Mouse (Mus musculus): ENCODE data around the gene Wnt2b.

The Wnt2b gene

GRCm38 (mm10) chr3:104961066-104962059, at the start of gene Wnt2b:
TSS of gene Wnt2b (minus strand) at chr3:104961921.
- DNase-seq, result peak; percentile 44

- DNase-seq, result no peak
Measured at GRCm38 (mm10) chr3:105010681-105011339, 49.1 kb upstream of the Wnt2b start.

DNA sequence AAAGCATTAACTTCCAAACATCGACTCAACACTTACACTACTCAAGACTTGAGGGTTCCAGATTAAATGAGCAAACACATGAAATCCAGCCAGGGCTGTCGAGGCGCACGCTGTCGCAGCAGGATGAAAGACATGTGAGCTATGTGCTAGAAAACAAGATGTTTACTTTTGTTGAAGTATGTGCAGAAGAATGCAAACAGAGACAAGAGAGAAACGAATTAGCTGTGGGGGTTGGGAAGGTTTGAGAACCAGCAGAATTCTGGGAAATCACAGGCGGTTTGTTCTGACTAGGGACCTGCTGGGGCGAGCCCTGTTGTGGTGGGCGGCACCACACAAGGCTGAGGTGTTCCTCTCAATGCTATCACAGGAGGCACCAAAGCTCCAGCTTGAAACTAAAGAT, 46.3 kb upstream of the Wnt2b start:
- no peak for DNase-seq

- no peak for DNase-seq
Measured at GRCm38 (mm10) chr3:105006101-105006500, 44.4 kb upstream of the Wnt2b start.

- DNase-seq, result no peak
Measured at GRCm38 (mm10) chr3:105005561-105006065, 43.9 kb upstream of the Wnt2b start.

- DNase-seq, result no peak
Measured at GRCm38 (mm10) chr3:105005011-105005410, 43.3 kb upstream of the Wnt2b start.

DNA sequence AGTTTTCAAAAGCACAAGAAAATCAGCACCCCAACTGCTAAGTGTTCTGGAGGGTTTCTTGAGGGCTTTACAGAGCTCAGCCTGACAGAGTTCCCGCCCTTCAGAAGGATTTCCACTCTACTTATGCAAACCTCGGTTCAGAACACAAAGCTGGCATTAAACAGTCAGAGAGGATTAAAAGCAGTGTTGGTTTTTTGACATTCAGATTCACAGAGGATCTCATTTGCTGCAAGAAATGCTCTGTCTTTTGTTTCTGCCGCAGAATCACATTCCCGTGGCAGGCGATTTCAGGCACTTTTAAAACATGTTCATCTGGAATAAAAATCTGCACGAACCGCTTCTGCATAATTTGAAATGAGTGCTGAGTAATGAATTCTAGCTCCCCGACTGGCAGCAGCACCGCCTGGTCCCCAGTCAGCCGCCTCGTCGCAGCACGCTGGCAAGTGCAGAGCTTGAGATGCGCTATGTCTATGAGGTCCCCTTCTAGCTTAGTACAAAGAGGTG, 42.3 kb upstream of the Wnt2b start:
- DNase-seq, result no peak

GRCm38 (mm10) chr3:105001374-105001773, 39.7 kb upstream of the Wnt2b start:
- peak; percentile 23 for DNase-seq

DNA sequence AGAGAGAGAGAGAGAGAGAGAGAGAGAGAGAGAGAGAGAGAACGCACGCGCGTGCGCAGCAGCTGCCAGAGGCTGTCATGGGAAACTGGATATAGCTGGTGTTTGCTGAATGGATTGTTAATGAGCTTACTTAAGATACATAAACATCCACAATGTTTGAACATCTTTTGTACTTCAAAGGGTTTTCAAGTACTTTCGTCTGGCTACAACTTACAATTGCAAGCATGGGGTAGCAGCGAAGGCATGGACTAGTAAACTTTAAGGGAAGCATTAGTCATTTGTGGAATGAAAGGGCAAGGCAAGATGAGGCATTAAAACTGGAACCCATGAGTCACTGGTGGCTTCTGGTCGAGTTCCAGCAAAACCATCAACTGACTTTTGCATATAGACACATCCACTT, 38.8 kb upstream of the Wnt2b start:
- no peak for DNase-seq

GRCm38 (mm10) chr3:104997563-104997962, 35.8 kb upstream of the Wnt2b start:
- DNase-seq, result no peak

GRCm38 (mm10) chr3:104995707-104996106, 34.0 kb upstream of the Wnt2b start:
- DNase-seq, result no peak

DNA sequence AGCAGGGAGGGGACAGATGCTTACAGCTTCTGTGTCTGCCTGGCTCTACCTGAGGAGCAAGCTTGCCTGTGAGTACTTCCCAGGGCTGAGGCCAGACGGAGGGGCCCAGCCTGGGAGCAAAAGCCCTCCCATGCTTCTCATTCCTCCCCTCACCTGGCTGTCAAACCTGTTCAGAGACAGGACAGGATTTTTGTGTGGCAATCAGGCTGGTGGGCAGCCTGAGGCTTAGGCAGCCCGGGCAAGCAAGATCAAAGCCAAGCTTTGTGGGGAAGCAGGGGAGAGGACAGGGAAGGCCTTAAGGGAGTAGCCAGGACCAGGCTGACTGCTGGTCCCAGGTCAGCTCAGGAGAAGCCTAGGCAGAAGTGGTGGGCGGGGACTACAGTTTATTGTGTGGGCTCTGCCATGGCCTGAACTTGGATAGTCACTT, 32.7 kb upstream of the Wnt2b start:
- no peak for DNase-seq

DNA sequence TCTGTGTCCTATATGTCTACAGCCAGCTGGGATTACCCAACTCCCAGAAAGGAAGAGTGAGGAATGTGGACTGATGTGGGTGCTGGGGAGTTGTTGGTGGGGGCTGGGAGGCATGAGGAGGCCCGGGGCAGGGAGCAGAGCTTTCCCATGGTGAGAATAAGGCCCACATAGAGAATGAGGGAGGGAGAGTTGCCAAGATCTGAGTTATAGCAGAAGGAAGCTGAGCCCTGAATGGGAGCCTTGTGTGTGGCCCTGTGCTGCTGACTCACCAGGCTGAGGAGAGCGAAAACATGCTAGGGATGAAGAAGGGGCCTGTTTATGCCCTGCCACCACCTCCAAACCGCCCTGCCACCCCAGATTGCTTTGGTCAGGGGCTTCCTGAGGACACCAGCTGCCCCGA, 32.1 kb upstream of the Wnt2b start:
- no peak for DNase-seq

- peak; percentile 96 for DNase-seq
Measured at GRCm38 (mm10) chr3:104992709-104993388, 31.1 kb upstream of the Wnt2b start.

DNA sequence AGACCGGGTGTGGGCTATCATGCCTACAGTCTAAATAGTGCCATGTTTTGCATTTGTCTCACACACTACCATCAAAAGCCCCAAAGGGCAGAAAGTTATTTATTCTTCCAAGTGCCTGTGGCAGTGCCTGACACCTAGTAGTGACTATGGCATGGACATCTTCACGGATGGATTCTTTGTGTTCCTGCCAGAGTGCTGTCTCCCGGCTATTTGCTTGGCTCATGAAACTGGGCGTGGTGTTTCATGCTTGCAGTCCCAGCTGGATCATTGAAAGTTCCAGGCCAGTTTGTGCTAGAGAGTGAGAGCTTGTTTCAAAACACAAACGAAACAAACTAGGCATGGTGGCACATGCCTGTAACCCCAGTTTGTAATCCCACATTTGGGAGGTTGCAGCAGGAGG, 30.0 kb upstream of the Wnt2b start:
- no peak for DNase-seq

- no peak for DNase-seq
Measured at GRCm38 (mm10) chr3:104987884-104988283, 26.2 kb upstream of the Wnt2b start.

DNA sequence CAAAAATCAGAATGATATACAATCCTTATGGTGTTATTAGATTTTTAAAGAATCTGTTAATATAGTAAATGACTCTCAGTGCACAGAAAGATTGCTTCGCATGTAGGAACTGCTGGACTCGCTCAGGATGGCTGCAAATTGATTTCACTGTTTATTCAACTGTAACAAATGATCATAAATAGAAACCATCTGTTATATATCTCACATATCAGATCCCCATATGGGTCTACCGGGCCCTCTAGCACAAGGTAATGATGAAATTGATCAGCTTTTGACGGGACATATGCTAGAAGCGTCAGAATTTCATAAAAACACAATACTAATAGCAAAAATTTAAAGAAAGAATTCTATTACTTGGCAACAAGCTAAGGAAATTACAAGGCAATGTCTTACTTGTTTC, 18.0 kb upstream of the Wnt2b start:
- DNase-seq, result no peak

DNA sequence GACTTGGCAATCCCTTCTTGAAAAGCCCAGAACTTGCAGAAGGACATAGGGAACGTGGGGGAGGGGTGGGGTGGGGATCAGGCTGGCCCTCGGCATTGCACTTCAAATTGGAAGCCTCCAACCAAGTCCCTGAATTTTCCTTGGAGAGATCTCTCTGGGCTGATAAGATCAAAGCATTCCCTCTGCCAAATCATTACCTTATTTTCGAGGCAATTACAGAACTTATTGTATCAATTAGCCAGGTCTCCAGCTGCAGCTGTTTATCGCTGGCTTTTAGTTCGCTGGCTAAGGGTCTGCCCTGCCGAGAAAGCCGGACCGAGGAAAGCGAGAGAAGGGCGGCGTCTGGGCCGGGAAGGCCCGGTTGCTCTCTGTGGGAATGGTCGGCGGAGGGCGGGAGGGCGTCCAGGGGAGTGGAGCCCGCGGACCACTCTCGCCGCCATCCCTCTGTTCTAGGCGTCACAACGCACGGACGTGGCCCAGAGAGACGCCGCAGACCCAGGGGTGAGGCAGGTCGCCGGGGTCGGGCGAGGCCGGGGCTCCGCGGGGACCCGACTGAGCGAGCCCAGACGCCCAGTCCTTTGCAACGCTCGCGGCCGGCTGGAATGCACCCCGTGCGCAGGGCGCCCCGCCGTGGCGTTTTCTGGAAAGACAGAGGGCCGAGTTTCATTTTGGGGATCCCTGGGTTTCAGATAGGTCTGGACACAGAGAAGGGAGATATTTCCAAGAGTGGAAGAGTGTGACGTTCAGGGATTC, 6.0 kb upstream of the Wnt2b start:
- peak; percentile 92 for DNase-seq

DNA sequence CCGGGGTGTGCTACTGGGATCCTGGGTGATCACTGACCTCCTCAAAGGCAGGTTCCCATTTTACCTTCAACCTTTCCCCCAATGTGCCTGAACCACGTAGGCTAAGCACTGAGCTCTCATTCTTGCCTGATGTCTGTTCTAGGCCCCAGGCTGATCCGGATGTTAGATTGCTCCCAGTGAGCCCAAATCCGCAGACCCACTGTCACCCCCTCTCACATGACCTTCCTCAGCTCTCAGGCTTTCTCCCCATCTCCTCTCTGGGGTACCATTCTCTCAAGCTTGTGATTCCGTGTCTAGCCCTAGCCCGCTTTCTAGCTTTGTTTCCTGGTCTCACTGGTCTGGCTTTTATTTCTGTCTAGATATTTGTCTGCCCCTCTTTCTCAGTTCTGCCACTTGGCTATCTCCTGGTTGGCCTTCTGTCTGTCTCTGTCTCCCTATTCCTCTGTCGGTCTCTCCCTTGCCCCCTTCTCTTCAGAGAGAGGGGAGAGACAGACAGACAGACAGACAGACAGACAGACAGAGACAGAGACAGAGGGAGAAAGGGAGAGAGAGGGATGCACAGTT, 4.4 kb upstream of the Wnt2b start:
- no peak for DNase-seq

DNA sequence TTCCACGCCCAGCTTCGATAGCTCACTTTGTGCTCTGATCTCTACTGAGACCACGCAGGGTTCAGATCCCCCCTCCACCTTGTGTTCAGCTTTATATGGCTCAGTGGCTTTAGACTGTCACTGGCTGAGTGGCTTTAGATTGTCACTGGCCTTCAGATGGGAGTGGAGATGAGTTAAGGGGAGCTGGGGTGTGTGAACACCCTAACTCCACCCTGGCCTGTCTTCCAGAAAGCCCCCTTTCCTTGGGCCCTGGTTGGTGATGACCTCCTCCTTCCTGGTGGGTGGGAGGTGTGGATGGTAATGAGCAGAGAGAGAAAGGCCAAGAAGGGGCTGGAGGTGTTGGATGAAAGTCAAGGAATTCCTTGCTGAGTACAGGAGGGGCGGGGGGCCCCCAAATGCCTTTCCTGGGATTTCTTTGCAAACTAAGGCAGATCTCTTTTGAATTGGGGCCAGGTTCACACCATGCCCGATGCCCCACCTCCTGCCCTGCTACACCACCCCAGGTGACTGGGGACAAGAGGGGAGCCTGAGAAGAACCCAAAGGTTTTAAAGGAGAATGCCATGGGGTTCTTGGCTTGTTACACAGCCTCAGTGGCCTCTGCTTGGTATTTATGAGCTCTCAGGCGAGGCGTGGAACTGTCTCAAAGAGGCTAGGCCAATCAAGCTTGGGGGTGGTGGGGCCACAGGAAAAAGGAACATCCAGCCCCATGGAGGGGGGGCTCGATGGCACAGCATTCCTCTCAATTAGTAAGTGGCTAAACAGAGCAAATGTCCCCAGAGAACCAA, 3.5 kb upstream of the Wnt2b start:
- no peak for DNase-seq

Measured in thymus, postnatal 4 days (tissue).